Mouse (Mus musculus): ENCODE data around the gene Tmem120b. TPM values are rescaled to one million over a fixed set of nuclear protein-coding genes. Genes with fewer than 3 reads are reported as not detected.
A peak's percentile ranks its signal among the peaks of the same experiment; 100 is the strongest.

The Tmem120b gene
- total and polyA plus RNA-seq, 2 experiments from 2014 or later, result 8.7 to 11.1 TPM

- no peak for DNase-seq (ENCODE audit: low spot score)
- peaks cover 22% of the 10 kb centered on the region for H3K4me1 ChIP-seq (ENCODE audit: control insufficient read depth, insufficient read depth)
- ATAC-seq (ENCODE audit: insufficient read depth, low read depth), result no peak
- peaks cover 65% of the 10 kb centered on the region for H3K36me3 ChIP-seq (replicated peaks; ENCODE audit: control insufficient read depth, insufficient read depth, low read length)
- WGBS, result 83% methylated on average over 1 of the region's 1 CpGs
- no peak overlapping the region for H3K27ac ChIP-seq (ENCODE audit: low read depth)
- no peak overlapping the region for H3K9ac ChIP-seq (replicated peaks; ENCODE audit: low read depth, low read length)
- H3K4me3 ChIP-seq (ENCODE audit: low read depth, low read length), result no peak overlapping the region
- H3K27me3 ChIP-seq (ENCODE audit: control insufficient read depth, insufficient read depth, low read length), result no peaks in the 10 kb centered on the region
- TF ChIP-seq CTCF (IDR thresholded peaks at IDR 0.05; ENCODE audit: low read depth), result no peak
- no peak for TF ChIP-seq EP300 (IDR thresholded peaks at IDR 0.05; ENCODE audit: low read depth)
- H3K4me2 ChIP-seq (ENCODE audit: low read depth, low read length), result no peak overlapping the region
- no peaks in the 10 kb centered on the region for H3K9me3 ChIP-seq (replicated peaks; ENCODE audit: control insufficient read depth, low read length)
Measured at GRCm38 (mm10) chr5:123152901-123153300, 84.7 kb downstream of the Tmem120b start.

DNA sequence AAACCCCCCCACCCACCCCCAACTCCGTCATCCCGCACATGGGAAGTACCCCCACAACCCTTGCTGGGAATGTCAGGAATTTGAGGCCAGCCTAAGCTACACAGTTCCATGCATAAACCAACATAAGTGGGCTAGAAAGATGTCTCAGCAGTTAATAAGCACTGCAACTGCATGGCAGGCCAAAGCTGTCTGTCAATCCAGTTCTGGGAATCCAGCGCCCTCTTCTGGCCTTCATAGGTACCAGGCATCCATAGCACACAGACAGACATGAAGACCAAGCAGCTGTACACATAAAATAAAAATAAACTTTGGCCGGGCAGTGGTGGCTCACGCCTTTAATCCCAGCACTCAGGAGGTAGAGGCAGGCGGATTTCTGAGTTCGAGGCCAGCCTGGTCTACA, 87.2 kb downstream of the Tmem120b start:
- Histone ChIP-seq H3K4me3 (ENCODE audit: low read depth, low read length) (no peak overlapping the region), H3K27ac (ENCODE audit: low read depth) (no peak overlapping the region), H3K36me3 (replicated peaks; ENCODE audit: control insufficient read depth, insufficient read depth, low read length) (peaks cover 77% of the 10 kb centered on the region), H3K4me1 (ENCODE audit: control insufficient read depth, insufficient read depth) (peaks cover 4% of the 10 kb centered on the region; the same call in 1 of the 2 replicates), H3K9me3 (replicated peaks; ENCODE audit: control insufficient read depth, low read length) (no peaks in the 10 kb centered on the region), H3K4me2 (ENCODE audit: low read depth, low read length) (no peak overlapping the region), H3K9ac (replicated peaks; ENCODE audit: low read depth, low read length) (no peak overlapping the region), H3K27me3 (ENCODE audit: control insufficient read depth, insufficient read depth, low read length) (no peaks in the 10 kb centered on the region)
- peak; percentile 76 for DNase-seq (ENCODE audit: low spot score)
- 50% methylated on average over 7 of the region's 7 CpGs for WGBS
- peak; percentile 51; the same call in 1 of the 2 replicates for ATAC-seq (ENCODE audit: insufficient read depth, low read depth)
- no peak for TF ChIP-seq EP300 (IDR thresholded peaks at IDR 0.05; ENCODE audit: low read depth)
- TF ChIP-seq CTCF (IDR thresholded peaks at IDR 0.05; ENCODE audit: low read depth), result peak; percentile 84

- Histone ChIP-seq H3K4me3 (ENCODE audit: low read depth, low read length) (no peak overlapping the region), H3K9me3 (replicated peaks; ENCODE audit: control insufficient read depth, low read length) (no peaks in the 10 kb centered on the region), H3K36me3 (replicated peaks; ENCODE audit: control insufficient read depth, insufficient read depth, low read length) (peaks cover 88% of the 10 kb centered on the region), H3K9ac (replicated peaks; ENCODE audit: low read depth, low read length) (no peak overlapping the region), H3K4me1 (ENCODE audit: control insufficient read depth, insufficient read depth) (no peaks in the 10 kb centered on the region), H3K27ac (ENCODE audit: low read depth) (no peak overlapping the region), H3K27me3 (ENCODE audit: control insufficient read depth, insufficient read depth, low read length) (no peaks in the 10 kb centered on the region), H3K4me2 (ENCODE audit: low read depth, low read length) (no peak overlapping the region)
- TF ChIP-seq EP300 (IDR thresholded peaks at IDR 0.05; ENCODE audit: low read depth) (no peak), CTCF (IDR thresholded peaks at IDR 0.05; ENCODE audit: low read depth) (peak; percentile 35)
- DNase-seq (ENCODE audit: low spot score) (no peak), ATAC-seq (ENCODE audit: insufficient read depth, low read depth) (no peak)
- 88% methylated on average over 12 of the region's 12 CpGs for WGBS
Measured at GRCm38 (mm10) chr5:123156763-123157162, 88.5 kb downstream of the Tmem120b start.

GRCm38 (mm10) chr5:123157972-123158371, 89.8 kb downstream of the Tmem120b start:
- H3K36me3 ChIP-seq (replicated peaks; ENCODE audit: control insufficient read depth, insufficient read depth, low read length), result peaks cover 87% of the 10 kb centered on the region
- H3K4me1 ChIP-seq (ENCODE audit: control insufficient read depth, insufficient read depth), result no peaks in the 10 kb centered on the region
- 67% methylated on average over 4 of the region's 4 CpGs for WGBS
- TF ChIP-seq CTCF (IDR thresholded peaks at IDR 0.05; ENCODE audit: low read depth) (no peak), EP300 (IDR thresholded peaks at IDR 0.05; ENCODE audit: low read depth) (no peak)
- H3K27me3 ChIP-seq (ENCODE audit: control insufficient read depth, insufficient read depth, low read length), result no peaks in the 10 kb centered on the region
- H3K9ac ChIP-seq (replicated peaks; ENCODE audit: low read depth, low read length), result no peak overlapping the region
- H3K4me2 ChIP-seq (ENCODE audit: low read depth, low read length), result no peak overlapping the region
- H3K9me3 ChIP-seq (replicated peaks; ENCODE audit: control insufficient read depth, low read length), result no peaks in the 10 kb centered on the region
- no peak for ATAC-seq (ENCODE audit: insufficient read depth, low read depth)
- H3K4me3 ChIP-seq (ENCODE audit: low read depth, low read length), result no peak overlapping the region
- no peak overlapping the region for H3K27ac ChIP-seq (ENCODE audit: low read depth)
- DNase-seq (ENCODE audit: low spot score), result no peak

DNA sequence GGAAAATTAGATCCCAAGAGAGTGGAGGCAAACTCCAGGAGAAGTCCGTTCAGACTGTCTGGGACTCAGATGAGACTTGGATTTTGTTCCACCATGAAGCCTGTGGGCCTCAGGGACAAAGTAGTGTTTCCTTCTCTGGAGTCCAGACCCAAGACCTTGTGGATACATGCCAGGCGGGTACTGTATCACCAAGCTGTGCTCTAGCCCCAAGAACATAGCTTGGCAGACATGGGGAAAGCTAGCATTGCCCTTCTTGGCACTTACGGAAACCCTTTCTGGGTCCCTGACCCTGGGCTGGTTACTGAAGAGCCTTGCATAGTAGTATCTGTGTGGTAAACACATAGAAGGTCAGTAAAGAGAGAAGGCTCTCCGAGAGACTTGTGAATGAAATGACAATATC, 91.2 kb downstream of the Tmem120b start:
- Histone ChIP-seq H3K27ac (ENCODE audit: low read depth) (no peak overlapping the region), H3K9me3 (replicated peaks; ENCODE audit: control insufficient read depth, low read length) (no peaks in the 10 kb centered on the region), H3K4me3 (ENCODE audit: low read depth, low read length) (no peak overlapping the region), H3K4me1 (ENCODE audit: control insufficient read depth, insufficient read depth) (no peaks in the 10 kb centered on the region), H3K27me3 (ENCODE audit: control insufficient read depth, insufficient read depth, low read length) (no peaks in the 10 kb centered on the region), H3K36me3 (replicated peaks; ENCODE audit: control insufficient read depth, insufficient read depth, low read length) (peaks cover 88% of the 10 kb centered on the region), H3K9ac (replicated peaks; ENCODE audit: low read depth, low read length) (no peak overlapping the region), H3K4me2 (ENCODE audit: low read depth, low read length) (no peak overlapping the region)
- 89% methylated on average over 4 of the region's 4 CpGs for WGBS
- no peak for TF ChIP-seq CTCF (IDR thresholded peaks at IDR 0.05; ENCODE audit: low read depth)
- ATAC-seq (ENCODE audit: insufficient read depth, low read depth) (no peak), DNase-seq (ENCODE audit: low spot score) (no peak)

DNA sequence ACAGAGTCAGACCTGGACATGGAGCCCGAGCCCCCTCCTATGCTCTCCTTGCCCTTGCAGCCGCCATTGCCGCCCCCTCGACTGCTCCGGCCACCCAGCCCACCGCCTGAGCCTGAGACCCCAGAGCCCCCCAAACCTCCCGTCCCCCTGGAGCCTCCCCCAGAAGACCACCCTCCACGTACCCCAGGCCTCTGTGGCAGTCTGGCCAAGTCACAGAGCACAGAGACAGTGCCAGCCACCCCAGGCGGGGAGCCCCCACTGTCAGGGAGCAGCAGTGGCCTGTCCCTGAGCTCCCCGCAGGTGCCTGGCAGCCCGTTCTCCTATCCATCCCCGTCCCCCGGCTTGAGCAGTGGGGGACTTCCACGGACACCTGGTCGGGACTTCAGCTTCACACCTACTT, 91.7 kb downstream of the Tmem120b start:
- TF ChIP-seq EP300 (IDR thresholded peaks at IDR 0.05; ENCODE audit: low read depth), result no peak
- no peak for TF ChIP-seq CTCF (IDR thresholded peaks at IDR 0.05; ENCODE audit: low read depth)

More for the DNA sequence above, 91.7 kb downstream of the Tmem120b start:
- no peak for DNase-seq (ENCODE audit: low spot score)
- 91% methylated on average over 15 of the region's 15 CpGs for WGBS
- Histone ChIP-seq H3K4me3 (ENCODE audit: low read depth, low read length) (no peak overlapping the region), H3K36me3 (replicated peaks; ENCODE audit: control insufficient read depth, insufficient read depth, low read length) (peaks cover 87% of the 10 kb centered on the region), H3K4me2 (ENCODE audit: low read depth, low read length) (no peak overlapping the region), H3K9me3 (replicated peaks; ENCODE audit: control insufficient read depth, low read length) (no peaks in the 10 kb centered on the region), H3K27me3 (ENCODE audit: control insufficient read depth, insufficient read depth, low read length) (no peaks in the 10 kb centered on the region), H3K4me1 (ENCODE audit: control insufficient read depth, insufficient read depth) (no peaks in the 10 kb centered on the region), H3K9ac (replicated peaks; ENCODE audit: low read depth, low read length) (no peak overlapping the region), H3K27ac (ENCODE audit: low read depth) (no peak overlapping the region)
- no peak for ATAC-seq (ENCODE audit: insufficient read depth, low read depth)
